Mouse (Mus musculus) A20 (cell line): Measurements from ENCODE around the gene Ttyh3.
"Not testable (repeated sequence)": the region's sequence is repeated elsewhere in the genome, so short reads cannot be mapped to it uniquely, and the experiment has no call there.

Experiments used
- DNase-seq: peaks from one replicate; pipeline ENCODE4 v3.0.0-alpha.2; 2011; ENCODE audit warnings: low read depth, low spot score

The Ttyh3 gene

DNA sequence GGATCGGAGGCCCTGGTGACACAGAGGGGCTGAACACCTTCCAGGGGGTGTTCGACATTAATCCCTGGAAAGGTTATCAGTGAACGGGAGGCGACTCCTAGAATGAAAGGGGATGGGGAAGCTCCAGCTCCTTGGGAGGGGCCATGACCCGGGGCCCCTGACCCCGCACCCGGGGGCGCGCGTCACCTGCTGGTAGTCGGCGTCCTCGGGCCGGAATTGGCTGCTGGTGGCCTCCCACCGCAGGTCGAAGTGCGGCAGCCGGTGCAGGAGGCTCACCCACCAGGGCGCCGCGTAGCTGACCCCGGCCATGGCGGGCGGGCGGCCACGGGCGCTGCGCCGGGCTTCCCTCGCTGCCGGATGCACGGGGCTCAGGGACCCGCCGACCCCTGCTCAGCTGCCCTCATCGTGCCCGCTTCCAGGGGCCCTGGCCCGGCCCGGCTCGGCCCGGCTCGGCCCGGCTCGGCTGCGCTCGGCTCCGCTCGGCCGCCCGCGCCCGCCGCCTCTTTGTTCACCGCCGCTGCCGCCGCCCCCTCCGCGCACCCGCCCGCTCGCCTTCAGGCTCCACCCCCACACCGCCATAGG is at the start of gene Ttyh3:
Ttyh3 (minus strand) TSS at position 513 of the 582 bp plus-strand sequence.
- DNase-seq: no peak

DNA sequence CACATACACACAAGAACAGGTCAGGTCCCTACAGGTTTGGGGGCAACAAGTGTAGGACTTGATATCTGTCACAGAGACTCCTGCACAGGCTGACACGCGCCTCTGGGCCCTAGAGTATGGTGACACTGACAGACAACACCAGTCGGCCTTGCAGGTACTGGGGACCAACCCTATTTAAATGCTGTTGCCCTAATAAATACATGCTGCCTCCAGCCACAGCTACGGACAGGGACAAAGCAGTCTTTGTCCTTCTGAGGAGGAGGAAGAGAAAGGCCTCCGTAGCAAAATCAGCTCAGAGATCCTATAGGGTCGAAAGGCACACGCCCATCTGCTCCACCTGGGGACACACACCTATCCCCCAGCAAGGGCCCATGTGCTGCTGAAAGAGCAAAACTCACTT is 47.2 kb upstream of the Ttyh3 start:
- no peak for DNase-seq

DNA sequence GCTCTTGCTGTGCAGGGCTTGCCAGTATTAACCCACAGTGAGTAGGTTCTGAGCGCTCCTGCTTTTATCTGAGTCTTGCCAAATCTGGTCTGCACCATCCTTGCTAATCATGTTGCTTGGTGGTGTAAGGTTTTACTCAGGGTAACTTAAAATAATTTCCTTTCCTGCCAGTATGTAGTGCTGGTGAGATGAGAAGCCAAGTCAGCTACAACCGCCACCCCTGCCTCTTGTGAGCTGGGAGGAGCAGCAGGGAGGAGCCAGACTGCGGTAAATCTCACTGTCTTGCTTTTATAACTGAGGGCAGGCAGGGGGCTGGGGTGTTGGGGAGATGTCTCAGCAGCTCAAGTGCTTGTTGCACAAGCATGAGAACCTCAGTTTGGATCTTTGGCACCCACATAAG is 39.6 kb upstream of the Ttyh3 start:
- DNase-seq: no peak

DNA sequence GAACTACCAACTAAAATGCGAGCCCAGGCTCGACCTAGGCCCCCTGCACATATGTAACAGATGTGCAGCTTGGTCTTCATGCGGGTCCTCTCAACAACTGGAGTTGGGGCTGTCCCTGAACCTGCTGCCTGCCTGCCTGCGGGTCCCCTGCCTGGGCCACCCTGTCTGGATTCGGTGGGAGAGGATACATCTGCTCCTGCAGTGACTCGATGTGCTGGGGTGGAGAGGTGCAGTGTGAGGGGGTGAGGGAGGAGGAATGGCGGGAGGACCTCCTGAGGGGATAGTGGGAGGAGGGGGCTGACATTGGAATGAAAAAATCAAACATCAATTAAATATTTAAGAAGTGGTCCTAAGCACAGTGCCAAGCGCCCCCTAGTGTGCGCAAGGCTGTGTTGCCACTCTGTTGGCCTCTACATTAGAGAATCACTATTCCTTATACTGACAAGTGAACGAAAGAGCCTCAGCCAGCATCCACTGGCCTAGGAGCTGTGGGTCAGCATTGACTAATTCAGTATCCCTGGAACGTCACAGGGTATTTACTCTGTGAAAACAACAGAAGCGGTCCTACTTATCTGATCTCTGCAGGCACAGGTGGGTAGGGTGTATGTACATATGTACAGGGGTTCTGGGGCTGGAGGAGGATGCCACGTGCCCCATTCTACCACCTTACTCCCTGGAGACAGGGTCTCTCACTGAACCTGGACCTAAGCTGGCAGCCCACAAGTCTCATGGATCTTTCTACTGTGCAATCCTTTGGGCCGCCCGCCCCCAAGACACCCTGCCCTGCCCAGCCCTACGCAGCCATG is 35.7 kb upstream of the Ttyh3 start:
- DNase-seq: peak; percentile 61

DNA sequence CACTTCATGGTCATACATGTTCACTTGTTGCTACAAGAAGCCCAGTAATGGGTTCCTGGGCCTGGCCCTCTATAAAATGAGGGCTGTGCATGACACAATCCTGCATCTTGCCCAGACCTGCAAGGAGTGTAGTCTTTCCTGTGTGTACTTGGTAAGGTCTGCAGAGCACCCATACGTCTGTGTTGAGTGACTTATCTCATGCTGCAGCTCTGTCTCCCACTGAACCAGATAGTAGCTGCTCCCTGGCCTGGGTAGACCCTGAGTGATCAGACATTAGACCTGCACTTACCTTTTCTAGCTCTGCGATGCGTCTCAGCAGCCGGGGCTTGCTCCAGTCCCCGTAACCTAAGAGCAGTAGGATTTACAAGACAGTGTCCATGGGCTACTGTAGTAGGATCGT is 33.3 kb upstream of the Ttyh3 start:
- DNase-seq: no peak

DNA sequence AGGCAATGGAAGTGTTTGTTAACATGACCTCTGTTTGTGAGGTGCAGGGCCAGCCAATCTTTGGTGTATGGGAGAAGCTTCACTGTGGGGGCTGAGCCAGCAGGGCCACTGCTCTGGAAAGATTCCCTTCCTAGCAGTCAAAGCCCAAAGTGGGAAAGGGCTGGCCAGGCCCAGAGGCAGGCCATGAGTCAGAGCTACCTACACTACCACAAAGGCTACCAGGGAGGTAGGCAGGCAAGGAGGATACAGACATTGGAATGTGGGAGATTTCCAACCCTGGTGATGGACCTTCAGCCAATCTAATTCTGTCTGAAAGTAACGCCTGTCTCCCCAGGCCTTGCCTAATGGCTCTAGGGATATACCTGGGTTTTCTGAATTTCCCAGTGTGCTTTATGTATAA is 32.1 kb upstream of the Ttyh3 start:
- DNase-seq: no peak

DNA sequence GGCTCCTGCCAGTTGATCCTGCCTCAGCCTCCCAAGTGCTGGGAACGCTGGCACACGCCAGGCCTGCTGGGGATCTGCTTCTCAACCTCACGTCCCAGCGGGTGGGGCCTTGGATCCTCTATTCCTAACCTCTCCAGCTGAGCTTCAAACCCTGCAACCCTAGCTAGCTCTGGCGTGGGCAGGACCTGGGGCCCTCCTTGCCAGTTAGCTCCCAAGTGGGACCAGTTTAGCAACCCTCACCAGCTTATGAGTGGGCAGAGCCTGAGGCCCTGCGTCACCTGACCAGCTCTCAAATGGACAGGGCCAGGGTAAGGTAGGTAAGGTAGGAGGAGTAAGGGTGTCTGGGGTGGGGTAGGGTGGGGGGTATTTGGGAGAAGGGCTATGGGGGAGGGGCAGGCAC is 31.2 kb upstream of the Ttyh3 start:
- DNase-seq: no peak

DNA sequence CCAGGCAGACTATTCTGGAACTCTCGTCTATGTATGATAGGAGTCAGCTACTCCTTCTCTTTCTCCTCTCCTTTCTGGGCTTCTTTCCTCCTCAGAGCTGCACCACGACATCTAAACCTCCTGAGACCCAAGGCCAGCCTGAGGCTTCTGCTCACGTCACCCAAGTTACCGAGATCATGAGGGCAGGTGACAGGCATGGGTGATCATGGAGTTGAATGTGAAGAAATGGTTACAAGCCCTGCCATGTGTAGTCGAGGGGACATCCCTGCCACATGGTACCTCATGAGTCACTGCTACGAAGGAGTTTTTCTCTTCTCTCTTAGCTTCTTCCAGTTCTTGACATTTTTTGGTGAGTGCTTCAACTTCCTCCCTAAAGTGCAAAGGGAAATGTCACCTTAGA is 28.3 kb upstream of the Ttyh3 start:
- DNase-seq: no peak

DNA sequence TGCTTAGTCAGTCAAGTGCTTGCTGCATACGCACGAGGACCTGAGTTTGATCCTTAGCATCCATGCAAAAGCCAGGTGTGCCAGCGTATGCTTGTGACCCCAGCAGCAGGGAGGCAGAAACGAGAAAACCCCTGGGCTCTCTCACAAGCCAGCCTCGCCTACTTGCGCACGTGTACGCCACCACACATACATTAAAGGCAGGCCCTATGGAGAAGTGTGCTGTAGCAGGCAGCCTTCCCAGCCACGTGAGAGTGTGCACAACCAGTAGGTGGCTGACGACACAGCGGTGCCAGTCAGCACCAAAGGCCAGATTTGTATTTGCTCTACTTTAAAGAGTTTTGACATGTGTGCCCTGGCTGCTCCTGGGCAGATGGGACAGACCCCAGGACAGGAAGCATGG is 26.8 kb upstream of the Ttyh3 start:
- no peak for DNase-seq

DNA sequence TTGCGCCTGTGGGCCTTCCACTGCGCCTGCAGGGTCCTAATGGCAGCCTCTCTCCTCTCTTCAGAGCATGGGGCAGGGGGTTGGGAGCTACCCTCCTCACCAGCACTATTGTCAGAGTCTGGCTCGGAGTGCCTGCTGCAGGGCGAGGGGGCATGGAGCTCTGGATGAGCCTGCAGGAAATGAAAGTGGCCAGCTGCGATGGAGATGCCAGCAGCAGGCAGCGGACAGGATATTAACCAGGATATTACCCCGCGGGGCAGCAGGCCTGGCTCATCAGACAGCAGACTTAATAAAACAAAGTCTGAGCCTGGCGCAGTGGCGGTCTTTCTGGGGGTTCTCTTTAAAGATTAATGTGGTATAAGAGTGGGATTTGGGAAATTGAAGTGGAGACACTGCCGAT is 26.2 kb upstream of the Ttyh3 start:
- DNase-seq: no peak

DNA sequence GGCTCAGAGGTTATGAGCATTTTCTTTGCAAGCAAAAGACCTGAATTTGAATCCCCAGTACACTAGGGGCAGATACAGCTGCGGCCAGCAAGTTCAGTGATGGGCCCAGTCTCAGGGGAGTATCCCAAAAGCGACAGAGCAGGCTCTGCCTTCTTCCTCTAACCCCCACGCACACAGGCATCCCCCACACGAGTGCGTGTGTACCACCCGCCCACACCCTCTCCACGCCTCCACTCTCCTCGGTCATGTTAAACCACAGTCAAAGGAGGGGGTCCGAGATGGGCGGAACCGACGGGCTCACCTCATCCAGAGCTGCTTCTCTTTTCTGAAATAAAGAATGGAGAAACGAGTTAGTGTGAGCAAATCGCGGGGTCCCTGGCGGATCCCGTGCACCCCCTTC is 25.2 kb upstream of the Ttyh3 start:
- no peak for DNase-seq

DNA sequence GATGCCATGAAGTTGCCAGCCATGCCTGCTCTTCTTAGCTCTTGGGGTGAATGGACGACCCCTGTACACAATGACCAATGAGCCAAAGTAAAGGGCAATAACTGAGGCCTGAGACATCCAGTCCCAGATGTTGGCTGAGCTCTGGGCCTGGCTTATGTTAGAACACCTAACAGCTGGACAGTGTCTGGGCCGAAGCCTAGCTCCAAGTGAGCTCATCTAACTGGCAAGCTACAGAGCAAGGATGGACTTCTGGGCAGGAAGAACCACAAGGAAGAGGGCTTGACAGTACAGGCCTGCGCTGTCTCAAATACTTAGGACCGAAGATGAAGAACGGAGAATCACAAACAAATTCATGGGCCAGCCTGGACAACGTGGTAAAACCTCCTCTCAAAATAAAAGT is 23.8 kb upstream of the Ttyh3 start:
- not testable (repeated sequence) for DNase-seq

DNA sequence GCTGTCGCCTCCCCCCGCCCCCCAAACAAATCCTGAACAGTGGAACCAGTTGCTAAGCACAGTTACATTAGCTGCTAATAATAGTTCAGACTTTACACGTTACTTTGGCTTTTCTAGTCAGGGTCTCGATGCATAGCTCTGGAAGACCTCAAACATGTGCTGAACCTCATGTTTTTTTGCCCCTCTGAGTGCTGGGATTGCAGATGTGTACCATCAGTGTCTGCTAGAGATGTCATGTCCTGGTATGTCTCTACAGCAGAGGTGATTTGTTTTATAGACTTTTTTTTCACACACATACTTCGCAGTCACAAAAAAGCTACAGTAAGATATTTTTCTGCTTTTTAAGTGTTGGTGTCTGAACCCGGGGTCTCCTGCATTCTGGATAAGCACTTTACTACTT is 23.3 kb upstream of the Ttyh3 start:
- DNase-seq: no peak

DNA sequence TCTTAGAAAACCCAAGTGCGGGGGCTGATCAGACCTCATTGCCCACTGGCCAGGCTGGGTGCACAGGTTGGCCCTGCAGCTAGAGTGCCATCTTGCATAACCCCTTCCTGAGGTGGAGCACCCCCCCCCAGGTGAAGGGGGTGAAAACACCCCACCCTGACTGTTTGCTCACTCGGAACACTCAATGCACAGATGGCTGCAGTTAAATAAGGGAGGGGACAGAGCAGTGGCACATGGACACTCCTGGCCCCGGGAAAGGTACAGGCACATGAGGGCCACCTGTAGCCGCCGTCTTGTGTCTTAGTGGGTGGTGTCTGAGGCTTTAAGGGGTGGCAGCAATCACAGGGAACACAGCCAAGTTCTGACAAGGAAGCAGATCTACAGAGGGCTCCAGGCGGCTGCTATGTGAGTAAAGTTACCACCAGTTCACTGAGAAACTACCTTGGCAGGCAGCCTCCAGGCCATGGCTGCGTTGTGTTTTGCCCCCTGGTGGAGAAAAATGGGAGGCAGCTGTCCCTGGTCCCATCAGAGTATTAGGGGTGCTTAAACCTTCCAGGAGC is 14.9 kb upstream of the Ttyh3 start:
- peak; percentile 60 for DNase-seq

DNA sequence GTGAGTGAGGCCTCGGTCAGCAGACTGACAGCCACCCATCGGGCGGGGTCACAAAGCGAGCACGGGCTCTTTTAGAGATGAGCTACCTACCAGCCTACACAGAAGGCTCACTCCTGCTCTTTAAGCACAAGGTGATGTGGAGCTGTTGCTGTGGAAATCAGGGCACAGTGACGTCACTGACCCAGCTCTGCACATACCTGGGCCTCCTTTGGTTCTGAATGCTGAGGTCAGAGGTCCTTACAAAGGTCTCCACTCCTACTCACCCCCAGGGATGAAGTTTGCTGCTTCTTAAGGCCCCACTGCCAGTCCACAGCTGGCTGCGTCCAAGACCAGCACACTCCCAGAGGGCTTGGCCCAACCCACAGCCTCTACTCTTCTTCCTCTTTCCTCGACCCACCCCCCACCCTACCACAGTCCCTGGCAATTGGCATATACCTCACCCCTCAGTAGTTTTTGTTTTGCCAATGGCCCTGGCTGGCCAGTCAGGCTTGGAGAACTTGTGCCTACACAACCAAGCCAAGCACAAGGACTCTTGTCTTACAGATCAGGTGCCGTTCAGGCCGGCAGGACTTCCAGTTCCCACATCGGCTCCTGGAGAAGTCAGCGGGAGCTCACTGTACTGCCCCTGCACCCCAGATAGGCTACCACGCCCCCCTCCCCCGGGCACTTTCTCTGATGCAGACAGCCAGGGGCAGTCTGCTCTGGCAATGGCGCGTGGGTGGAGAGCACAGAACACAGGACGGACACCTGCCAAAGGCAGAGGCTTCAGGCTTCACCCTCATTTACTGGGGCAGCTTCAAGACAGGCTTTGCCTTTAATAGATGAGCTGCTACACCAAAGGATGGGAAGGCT is 14.1 kb upstream of the Ttyh3 start:
- peak; percentile 29 for DNase-seq

DNA sequence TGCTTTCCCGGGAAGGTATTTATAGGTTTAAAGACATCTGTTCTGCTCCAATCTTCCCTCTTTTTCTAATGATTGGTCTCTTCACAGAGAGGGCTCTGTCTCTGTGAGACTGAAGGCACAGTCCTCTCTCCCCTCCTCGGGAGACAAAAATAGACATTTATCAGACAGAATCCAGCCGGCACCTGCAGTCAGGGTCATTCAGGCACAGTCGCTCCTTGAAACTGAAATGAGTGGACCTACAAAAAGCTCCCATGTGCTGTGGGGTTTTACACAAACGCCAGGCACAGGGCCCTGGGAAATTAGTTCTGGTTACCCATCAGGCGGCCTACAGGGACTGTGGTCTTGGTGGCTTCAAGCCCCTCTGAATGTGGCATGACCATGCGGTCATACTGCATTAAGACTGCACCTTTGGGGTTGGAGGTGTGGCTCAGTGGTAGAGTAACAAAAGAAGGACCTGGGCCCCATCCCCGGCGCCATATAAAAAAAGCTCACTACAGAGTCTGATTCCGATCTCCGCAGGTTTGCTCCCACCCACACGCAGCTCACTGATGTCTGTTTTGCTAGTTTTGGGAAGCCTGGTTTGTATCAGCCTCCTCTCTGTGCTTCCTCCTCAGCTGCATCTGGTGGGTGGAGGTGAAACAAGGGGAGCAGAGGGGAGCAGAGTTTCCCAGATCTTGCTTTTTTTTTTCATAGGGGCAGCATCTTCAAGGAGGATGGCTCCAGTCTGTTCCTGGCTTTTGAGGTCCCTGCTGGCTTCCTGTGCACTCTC is 13.2 kb upstream of the Ttyh3 start:
- DNase-seq: no peak

DNA sequence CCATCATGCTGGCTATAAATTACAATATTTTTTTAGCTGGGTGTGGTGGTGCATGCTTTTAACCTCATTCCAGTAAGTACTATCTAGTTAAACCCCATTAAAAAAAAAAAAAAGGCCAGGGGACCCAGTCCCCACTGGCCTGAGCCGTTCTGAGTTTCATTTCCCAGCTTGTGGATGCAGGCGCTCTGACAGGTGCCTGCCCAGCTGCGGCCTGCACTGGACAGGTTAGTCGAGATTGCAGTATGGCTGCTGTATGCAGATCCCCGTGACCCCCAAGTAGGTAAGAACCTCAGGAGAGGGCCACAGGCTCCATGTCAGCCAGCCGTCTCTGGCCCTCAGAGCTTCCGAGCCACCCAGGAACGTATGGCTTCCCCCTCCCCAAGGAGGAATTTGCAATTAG is 12.6 kb upstream of the Ttyh3 start:
- DNase-seq: no peak

DNA sequence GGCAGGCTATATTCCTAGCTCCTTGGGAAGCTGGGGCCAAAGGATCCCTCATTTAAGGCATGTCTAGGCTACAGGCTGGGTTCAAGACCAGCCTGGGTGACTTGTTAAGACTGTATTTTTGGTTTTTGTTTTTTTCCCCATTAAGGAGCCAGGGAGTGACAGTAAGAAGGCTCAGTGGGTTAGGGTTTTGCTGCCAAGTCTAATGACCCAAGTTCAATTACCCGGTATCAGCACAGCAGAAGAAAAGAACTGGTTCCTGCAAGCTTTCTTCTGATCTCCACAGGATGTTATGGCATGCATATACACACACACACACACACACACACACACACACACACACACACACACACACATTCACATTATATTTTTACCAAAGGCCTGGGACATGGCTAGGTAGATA is 11.6 kb upstream of the Ttyh3 start:
- no peak for DNase-seq

DNA sequence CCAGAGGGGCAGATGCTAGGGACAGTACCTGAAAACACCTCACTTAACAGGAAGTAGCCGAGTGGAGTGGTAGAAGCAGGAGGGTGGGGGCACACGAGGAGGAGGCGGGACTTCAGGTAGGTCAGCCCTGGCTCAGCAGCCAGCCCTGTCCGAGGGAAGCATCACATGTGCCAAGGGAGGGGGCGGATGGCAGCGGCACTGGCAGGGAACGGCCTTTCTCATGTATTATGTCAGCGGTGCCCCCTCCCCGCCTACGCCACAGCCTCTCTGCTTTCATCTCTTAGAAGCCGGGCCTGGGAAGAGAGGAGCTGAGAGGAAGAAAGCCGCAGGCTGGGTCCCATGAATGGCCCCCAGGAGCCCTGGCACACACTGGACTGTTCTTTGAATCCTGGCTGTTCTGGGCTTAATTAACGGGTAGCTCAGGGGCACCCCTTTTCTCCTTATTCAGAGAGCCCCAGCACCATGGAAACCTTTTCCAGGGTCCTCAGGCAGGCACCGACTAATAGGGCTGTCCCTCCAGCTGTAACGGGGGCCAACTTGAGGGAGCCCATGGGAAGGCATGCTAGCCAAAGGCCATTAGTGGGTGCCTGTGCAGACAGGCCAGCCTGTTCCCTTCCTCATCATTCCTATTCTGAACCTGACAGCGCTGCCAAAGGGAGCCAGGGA is 10.9 kb upstream of the Ttyh3 start:
- DNase-seq: peak; percentile 27

DNA sequence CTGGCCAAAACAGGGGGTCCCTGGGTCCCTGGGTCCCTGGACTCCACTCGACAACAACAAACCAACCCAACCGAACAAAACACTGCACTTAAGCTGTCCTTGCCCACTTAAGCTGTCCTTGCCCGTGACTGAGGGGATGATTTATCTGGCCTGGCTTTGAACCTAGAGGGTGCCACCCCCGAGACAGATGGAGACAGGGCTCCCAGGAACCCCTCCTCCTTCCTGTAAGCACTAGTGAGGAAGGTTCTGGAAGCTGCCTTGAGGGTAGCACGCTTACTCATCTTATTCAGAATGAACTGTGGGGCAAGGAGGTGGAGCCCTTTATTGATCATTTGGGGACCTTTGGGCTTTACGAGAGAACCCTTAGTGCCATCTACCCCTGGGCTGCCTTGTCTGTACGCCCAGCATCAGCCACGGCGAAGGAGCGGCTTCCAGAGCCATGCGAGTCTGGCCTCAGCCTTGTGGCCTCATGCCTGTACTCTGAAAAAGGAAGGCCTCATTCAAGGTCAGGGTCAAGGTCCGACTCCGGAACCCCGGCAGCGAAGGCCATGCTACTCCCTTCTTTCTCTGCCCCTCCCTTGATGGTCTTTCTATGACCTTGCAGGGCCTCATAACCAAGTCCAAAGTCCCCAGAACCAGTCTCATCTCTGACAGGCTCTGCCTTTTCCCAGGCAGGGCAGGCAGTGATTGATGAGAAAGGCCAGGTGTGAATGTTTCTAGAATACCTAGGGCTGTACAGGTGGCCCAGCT is 5.4 kb upstream of the Ttyh3 start:
- DNase-seq: no peak
